Mouse (Mus musculus) embryonic facial prominence, embryonic 12.5 days (tissue): ENCODE measurements at regions not wholly inside any gene's neighbourhood (a gene's known extent, or its start where the extent isn't known, plus 50 kb on each side); places are given as distances from the start of the nearest gene placed in this dataset.
A peak's percentile ranks its signal among the peaks of the same experiment; 100 is the strongest.

Experiments
- ATAC-seq: fragments of 200-750 bp; cut with Nextera tagmentation; 2 replicates; pipeline ENCODE4 v1.8.0; 2017; ENCODE audit not compliant: insufficient number of reproducible peaks, insufficient read depth, low FRiP score, low TSS enrichment
- H3K27ac ChIP-seq: fragments of 300-500 bp; sonication (generic); 2 replicates; pipeline ENCODE4 v1.5.1; 2016; ENCODE audit warnings: mild to moderate bottlenecking
- H3K27me3 ChIP-seq: fragments of 300-500 bp; sonication (generic); 2 replicates; pipeline ENCODE4 v1.6.1; 2016; ENCODE audit warnings: mild to moderate bottlenecking, moderate library complexity
- H3K36me3 ChIP-seq: fragments of 300-500 bp; sonication (generic); 2 replicates; pipeline ENCODE4 v1.6.1; 2016; ENCODE audit warnings: mild to moderate bottlenecking
- H3K4me1 ChIP-seq: fragments of 300-500 bp; sonication (generic); 2 replicates; pipeline ENCODE4 v1.6.1; 2016
- H3K4me2 ChIP-seq: fragments of 300-500 bp; sonication (generic); replicated peaks from 2 replicates; pipeline ENCODE4 v1.6.1; 2016; ENCODE audit warnings: mild to moderate bottlenecking, moderate library complexity
- H3K4me3 ChIP-seq: fragments of 300-500 bp; sonication (generic); 2 replicates; pipeline ENCODE4 v1.5.1; 2016; ENCODE audit warnings: mild to moderate bottlenecking
- H3K9ac ChIP-seq: fragments of 300-500 bp; sonication (generic); 2 replicates; pipeline ENCODE4 v1.6.1; 2016; ENCODE audit warnings: mild to moderate bottlenecking, moderate library complexity
- H3K9me3 ChIP-seq: fragments of 300-500 bp; sonication (generic); 2 replicates; pipeline ENCODE4 v1.6.1; 2016; ENCODE audit warnings: mild to moderate bottlenecking, moderate library complexity
- WGBS: fragments of 180-500 bp; shearing (Covaris S2); methylation state at CpG from one replicate; pipeline ENCODE4 v1.1.7; 2016; 5-methylcytosine and 5-hydroxymethylcytosine counted together

DNA sequence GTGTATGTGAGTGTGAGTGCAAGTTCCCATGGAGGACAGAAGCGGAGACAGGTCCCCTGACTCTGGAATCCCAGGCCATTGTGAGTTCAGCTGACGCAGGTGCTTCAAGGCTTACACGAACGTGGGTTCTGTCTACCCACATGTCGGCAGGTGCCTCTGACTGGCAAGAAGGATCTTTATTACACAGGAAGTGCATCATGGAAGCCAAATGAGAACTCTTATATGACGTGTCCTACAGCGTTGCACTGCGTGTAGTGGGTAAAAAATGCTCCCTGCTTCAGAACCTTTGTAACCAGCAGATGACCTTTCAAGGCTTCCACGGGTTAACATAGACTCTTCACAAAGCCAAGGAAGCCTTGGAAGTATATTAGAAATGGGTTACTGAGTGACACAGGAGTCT is 191.1 kb upstream of the Runx1 start:
- Histone ChIP-seq H3K4me2 (no peak overlapping the region), H3K27me3 (no peaks in the 10 kb centered on the region), H3K4me3 (no peak overlapping the region), H3K4me1 (peaks cover 8% of the 10 kb centered on the region; the same call in 1 of the 2 replicates), H3K9ac (no peak overlapping the region), H3K27ac (no peak overlapping the region), H3K36me3 (no peaks in the 10 kb centered on the region), H3K9me3 (no peaks in the 10 kb centered on the region)
- WGBS: 90% methylated on average over 9 of the region's 9 CpGs
- ATAC-seq: no peak

DNA sequence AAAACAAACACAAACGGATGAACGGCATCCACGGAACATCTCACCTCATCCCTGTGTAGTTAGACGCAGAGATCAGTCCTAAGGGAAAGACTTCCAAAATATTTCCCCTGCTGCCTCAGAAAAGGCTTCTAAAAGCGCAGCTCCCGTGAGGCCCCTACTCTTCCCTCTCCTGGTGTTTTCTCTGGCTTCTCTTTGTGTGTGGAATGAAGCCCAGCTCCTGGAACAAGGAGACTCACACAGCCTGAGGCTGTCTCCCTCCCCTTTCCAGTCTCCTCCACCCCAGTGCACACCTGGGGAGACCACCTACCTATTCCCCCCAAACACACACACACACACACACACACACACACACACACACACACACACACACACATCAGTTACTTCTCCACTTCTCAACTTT is 189.7 kb upstream of the Runx1 start:
- Histone ChIP-seq H3K9ac (peak overlapping the region; percentile 21; the same call in 1 of the 2 replicates), H3K9me3 (no peaks in the 10 kb centered on the region), H3K27me3 (no peaks in the 10 kb centered on the region), H3K4me3 (no peak overlapping the region), H3K27ac (no peak overlapping the region), H3K4me2 (no peak overlapping the region), H3K4me1 (peaks cover 8% of the 10 kb centered on the region; the same call in 1 of the 2 replicates), H3K36me3 (no peaks in the 10 kb centered on the region)
- ATAC-seq: no peak
- 47% methylated on average over 6 of the region's 6 CpGs for WGBS

DNA sequence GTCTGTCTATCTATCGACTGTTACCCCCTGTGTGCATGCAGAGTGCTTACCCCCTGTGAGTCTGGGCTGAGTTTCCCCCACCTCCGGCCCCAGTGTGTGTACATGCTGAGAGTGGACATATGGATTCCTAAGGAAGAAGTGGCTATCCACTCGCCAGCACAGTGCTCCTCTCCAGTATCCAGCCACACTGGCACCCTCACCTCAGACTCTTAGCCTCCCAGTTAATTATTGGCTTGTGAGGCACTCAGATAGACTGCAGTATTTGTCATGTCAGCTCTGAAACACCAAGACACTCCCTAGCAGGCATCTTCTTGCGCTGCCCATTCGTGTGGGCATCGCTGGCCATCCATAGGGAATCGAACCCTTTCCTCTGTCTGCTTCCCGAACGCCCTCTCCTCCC is 189.0 kb upstream of the Runx1 start:
- H3K27me3 ChIP-seq: no peaks in the 10 kb centered on the region
- H3K4me1 ChIP-seq: peaks cover 8% of the 10 kb centered on the region; the same call in 1 of the 2 replicates
- H3K9me3 ChIP-seq: no peaks in the 10 kb centered on the region
- H3K36me3 ChIP-seq: no peaks in the 10 kb centered on the region
- no peak overlapping the region for H3K4me3 ChIP-seq
- ATAC-seq: no peak
- no peak overlapping the region for H3K27ac ChIP-seq
- H3K9ac ChIP-seq: no peak overlapping the region
- whole genome bisulfite sequencing: 88% methylated on average over 9 of the region's 9 CpGs
- no peak overlapping the region for H3K4me2 ChIP-seq

DNA sequence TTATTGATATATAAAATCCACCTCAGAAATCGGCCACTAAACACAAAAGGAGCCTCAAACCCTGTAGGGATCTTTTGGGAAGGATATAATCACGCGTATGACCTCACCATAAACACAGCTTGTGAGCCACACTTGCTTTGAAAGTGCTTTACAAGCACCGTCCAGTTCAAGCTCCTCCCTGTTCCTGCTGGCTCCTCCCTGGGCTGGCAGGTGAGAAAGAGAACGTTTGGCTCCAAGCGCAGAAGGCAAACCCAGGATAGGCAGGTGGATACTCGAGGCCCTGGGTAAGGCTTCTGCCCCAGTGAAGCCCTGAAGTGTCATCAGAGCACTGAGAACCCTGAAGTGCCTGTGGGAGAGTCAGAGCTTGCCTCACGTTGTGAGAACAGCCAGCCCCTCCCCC is 187.9 kb upstream of the Runx1 start:
- Histone ChIP-seq H3K36me3 (no peaks in the 10 kb centered on the region), H3K4me3 (no peak overlapping the region), H3K4me2 (no peak overlapping the region), H3K27me3 (no peaks in the 10 kb centered on the region), H3K27ac (no peak overlapping the region), H3K9me3 (no peaks in the 10 kb centered on the region), H3K9ac (no peak overlapping the region), H3K4me1 (peaks cover 6% of the 10 kb centered on the region; the same call in 1 of the 2 replicates)
- WGBS: 51% methylated on average over 8 of the region's 8 CpGs
- no peak for ATAC-seq

DNA sequence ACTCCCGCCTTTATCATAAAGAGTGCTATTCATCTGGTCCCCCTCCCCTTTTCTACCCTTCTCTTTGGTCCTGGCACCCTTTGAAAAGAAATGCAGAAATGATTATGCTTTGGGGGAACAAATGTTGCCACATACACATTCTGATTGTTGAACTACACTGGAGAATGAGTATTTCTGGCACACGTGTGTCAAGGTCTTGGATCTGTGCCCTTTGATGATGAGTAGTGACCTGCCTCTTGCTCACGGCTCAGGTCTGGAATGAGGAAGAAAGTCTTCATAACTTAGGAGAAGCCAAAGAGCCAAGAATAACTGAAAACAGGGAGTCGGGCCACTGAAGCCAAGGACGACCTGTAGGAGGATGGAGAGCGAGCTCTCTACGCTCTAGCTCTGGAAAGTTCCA is 187.3 kb upstream of the Runx1 start:
- Histone ChIP-seq H3K27ac (no peak overlapping the region), H3K27me3 (no peaks in the 10 kb centered on the region)
- ATAC-seq: no peak

DNA sequence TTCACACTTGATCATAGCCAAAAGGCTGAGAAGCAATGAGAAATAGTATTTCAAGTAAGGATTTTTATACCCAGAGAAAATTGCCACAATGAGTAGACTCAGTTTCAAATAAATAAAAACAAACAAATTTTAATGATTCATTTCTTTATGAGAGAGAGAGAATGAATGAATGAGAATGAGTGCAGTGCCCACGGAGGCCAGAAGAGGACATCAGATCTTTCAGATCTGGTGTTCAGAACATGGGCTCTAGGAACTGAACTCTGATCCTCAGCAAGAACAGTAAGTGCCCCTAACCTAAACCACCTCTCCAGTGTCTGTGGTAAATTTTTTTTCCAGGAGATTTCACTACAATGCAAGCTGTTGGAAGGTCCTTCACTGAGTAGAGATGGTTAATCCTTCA is 185.5 kb upstream of the Runx1 start:
- no peaks in the 10 kb centered on the region for H3K36me3 ChIP-seq

More for the DNA sequence above, 187.3 kb upstream of the Runx1 start:
- Histone ChIP-seq H3K9me3 (no peaks in the 10 kb centered on the region), H3K4me3 (no peak overlapping the region), H3K4me1 (peaks cover 6% of the 10 kb centered on the region; the same call in 1 of the 2 replicates), H3K36me3 (no peaks in the 10 kb centered on the region), H3K4me2 (no peak overlapping the region), H3K9ac (no peak overlapping the region)
- WGBS: 85% methylated on average over 7 of the region's 7 CpGs

DNA sequence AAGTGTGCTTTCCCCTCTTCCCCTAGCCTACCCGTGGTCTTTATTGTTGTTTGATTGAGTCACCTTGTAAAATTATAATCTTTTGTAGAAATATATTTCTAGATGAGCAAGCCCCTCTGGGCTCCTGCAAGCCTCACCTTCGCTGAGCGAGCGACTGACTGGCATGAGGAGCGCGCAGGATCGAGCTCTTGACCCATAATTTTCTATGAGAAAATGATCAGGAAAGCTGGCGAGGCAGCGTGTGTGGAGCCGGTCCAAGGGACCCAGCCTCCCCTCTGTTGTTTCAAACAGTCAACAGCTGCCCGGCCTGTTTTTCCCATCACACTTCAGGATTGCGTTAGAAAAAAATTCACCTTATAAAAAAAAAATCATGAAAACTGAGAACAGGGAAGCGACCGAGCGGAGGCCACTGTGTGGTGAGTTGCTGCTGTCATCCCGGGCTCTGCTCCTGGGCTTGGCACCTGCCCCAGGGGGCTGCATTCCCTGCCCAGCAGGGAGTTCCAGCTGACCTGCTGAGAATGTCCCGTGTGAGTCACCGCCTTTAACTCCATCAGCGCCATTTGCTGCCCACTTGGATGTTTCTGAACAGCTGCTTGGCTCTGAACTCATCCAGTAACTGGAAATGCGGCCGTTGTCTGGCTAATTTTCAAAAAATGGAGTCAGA is 180.5 kb upstream of the Runx1 start:
- 1% methylated on average over 21 of the region's 21 CpGs for WGBS
- Histone ChIP-seq H3K27ac (no peak overlapping the region), H3K9ac (no peak overlapping the region), H3K4me1 (peaks cover 10% of the 10 kb centered on the region; the same call in 1 of the 2 replicates), H3K4me3 (0 out of 2 replicates have a peak overlapping the region, but pooled peaks have one; percentile 0), H3K4me2 (peak overlapping the region; percentile 38), H3K36me3 (no peaks in the 10 kb centered on the region), H3K27me3 (peaks cover 4% of the 10 kb centered on the region; the same call in 1 of the 2 replicates), H3K9me3 (no peaks in the 10 kb centered on the region)
- ATAC-seq: no peak; the same call in 1 of the 2 replicates

More for the DNA sequence above, 185.5 kb upstream of the Runx1 start:
- H3K4me2 ChIP-seq: no peak overlapping the region
- no peaks in the 10 kb centered on the region for H3K9me3 ChIP-seq
- H3K4me1 ChIP-seq: peaks cover 9% of the 10 kb centered on the region; the same call in 1 of the 2 replicates
- no peak overlapping the region for H3K9ac ChIP-seq
- no peak overlapping the region for H3K4me3 ChIP-seq
- ATAC-seq: no peak
- 88% methylated on average over 1 of the region's 1 CpGs for WGBS
- H3K27me3 ChIP-seq: no peaks in the 10 kb centered on the region
- H3K27ac ChIP-seq: no peak overlapping the region

DNA sequence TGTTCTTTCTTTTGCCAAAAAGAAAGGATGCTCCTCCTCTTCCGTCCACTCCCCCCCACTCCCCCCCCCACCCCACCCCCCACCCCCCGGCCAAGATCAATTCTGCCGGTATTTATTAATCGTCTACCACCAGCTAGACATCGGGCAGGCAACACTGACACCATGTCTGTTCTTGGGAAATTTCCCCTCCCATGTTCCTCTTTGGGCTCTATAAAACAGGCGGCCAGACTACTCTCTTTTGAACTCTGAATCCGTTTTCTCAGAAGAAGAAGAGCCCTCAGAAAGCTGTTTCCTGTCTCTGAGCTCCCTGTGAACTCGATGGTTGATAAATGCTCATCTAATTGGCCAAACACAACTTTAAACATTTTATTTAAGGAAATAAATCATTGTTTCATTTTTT is 179.5 kb upstream of the Runx1 start:
- Histone ChIP-seq H3K4me3 (no peak overlapping the region), H3K9me3 (no peaks in the 10 kb centered on the region), H3K36me3 (no peaks in the 10 kb centered on the region), H3K9ac (no peak overlapping the region), H3K4me1 (peaks cover 10% of the 10 kb centered on the region; the same call in 1 of the 2 replicates), H3K27ac (no peak overlapping the region), H3K4me2 (no peak overlapping the region), H3K27me3 (peaks cover 4% of the 10 kb centered on the region; the same call in 1 of the 2 replicates)
- WGBS: 14% methylated on average over 8 of the region's 8 CpGs
- no peak for ATAC-seq

DNA sequence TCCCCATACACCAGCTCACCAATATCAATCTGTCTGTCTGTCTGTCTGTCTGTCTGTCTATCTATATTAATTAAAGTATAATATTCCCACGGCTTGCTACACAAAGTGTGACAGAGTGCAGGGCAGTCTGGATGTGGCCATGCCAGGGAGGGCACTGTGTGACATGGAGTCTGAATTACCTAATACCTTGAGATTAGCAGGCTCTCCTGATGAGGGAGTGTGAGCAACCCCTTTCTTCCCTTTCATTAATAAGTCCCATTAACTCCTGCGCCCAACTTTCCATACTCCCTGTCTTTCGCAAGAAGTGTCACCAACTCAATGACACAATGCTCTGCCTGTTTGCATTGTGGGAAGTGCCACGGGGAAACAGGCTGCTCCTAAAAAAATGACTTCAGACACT is 177.9 kb upstream of the Runx1 start:
- Histone ChIP-seq H3K4me2 (no peak overlapping the region), H3K4me3 (no peak overlapping the region), H3K9ac (no peak overlapping the region), H3K36me3 (no peaks in the 10 kb centered on the region), H3K4me1 (peaks cover 10% of the 10 kb centered on the region; the same call in 1 of the 2 replicates), H3K9me3 (no peaks in the 10 kb centered on the region), H3K27me3 (peaks cover 4% of the 10 kb centered on the region; the same call in 1 of the 2 replicates), H3K27ac (no peak overlapping the region)
- no peak for ATAC-seq
- WGBS: 77% methylated on average over 4 of the region's 4 CpGs

DNA sequence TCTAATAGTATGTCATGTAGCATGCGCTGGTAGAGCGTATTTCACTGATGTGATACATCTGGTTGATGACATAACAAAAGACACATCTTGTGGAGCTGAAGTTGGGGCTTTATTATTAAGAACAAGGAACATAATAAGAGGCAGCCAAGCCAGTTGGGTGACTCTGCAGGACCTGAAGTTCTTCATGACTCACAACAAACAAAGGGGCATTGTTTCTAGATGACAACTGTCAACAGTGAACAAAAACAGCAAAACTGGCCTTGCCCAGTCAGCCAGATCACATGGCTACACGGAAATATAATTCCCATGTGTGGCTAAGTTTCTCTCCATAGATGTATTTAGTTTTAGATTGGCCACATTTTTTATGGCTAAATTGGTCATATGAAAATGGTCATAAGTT is 172.7 kb upstream of the Runx1 start:
- no peak overlapping the region for H3K4me3 ChIP-seq
- 80% methylated on average over 3 of the region's 3 CpGs for WGBS
- no peak overlapping the region for H3K27ac ChIP-seq
- 0 out of 2 replicates have a peak, but pooled peaks cover 4% of the 10 kb centered on the region for H3K27me3 ChIP-seq
- H3K9me3 ChIP-seq: no peaks in the 10 kb centered on the region
- no peaks in the 10 kb centered on the region for H3K36me3 ChIP-seq
- H3K9ac ChIP-seq: no peak overlapping the region
- no peak for ATAC-seq
- H3K4me2 ChIP-seq: no peak overlapping the region
- H3K4me1 ChIP-seq: no peaks in the 10 kb centered on the region

DNA sequence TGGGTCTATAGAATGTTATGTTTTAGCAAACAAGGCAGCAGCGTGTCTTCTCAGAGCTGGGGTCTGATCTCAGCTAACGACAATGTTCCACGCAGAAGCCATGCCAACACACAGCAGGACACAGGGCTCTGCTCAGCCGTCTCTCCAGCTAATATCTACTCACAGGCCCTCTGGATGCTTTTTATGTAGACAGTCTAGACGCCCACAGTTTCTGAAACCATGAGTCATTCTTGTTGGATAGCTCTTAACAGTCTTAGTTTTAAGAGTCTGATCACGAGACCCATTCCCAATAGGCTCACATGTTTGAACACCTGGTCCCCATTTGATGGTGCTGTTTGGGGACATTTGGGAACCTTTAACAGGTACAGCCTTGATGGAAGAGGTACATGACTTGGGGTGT is 171.7 kb upstream of the Runx1 start:
- Histone ChIP-seq H3K27ac (no peak overlapping the region), H3K4me3 (no peak overlapping the region), H3K27me3 (0 out of 2 replicates have a peak, but pooled peaks cover 4% of the 10 kb centered on the region), H3K4me2 (no peak overlapping the region), H3K36me3 (no peaks in the 10 kb centered on the region), H3K9ac (no peak overlapping the region), H3K4me1 (no peaks in the 10 kb centered on the region; the same call in 1 of the 2 replicates), H3K9me3 (no peaks in the 10 kb centered on the region)
- ATAC-seq: no peak
- WGBS: 84% methylated on average over 6 of the region's 6 CpGs

DNA sequence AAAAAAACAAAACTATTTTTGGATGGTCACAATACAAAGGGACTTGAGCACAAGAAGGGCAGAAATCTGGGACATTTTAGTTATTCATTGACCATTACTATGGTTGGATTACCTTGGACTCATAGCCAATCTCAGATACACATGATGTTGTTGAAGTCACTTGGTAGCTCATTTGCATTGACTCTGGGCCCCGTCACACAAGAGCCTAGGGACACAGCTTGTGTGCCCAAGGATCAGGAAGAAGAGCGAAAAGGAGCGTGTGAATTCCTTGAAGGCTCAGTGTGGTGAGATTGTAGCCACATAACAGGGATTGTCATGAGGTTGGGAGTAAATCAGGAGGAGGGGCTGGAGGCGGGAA is 170.0 kb upstream of the Runx1 start:
- Histone ChIP-seq H3K27ac (no peak overlapping the region), H3K27me3 (peaks cover 4% of the 10 kb centered on the region; the same call in 1 of the 2 replicates), H3K4me2 (no peak overlapping the region), H3K4me1 (peaks cover 2% of the 10 kb centered on the region; the same call in 1 of the 2 replicates), H3K9ac (no peak overlapping the region), H3K4me3 (no peak overlapping the region), H3K9me3 (no peaks in the 10 kb centered on the region), H3K36me3 (no peaks in the 10 kb centered on the region)
- no peak for ATAC-seq
- 92% methylated on average over 4 of the region's 4 CpGs for WGBS
